Mouse (Mus musculus) MEL (cell line): Measurements from ENCODE around the gene Pde1a. TPM values are rescaled to one million over a fixed set of nuclear protein-coding genes. Genes with fewer than 3 reads are reported as not detected.

Source experiments
- DNase-seq: peaks from one replicate; pipeline ENCODE4 v3.0.0; 2011; ENCODE audit warnings: low read depth, low spot score
- H3K27ac ChIP-seq: 2 replicates; pipeline ENCODE4 v1.5.1; 2012; ENCODE audit warnings: low read depth, mild to moderate bottlenecking, control low read depth, low read length, moderate library complexity; ENCODE audit not compliant: control insufficient read depth
- H3K27me3 ChIP-seq, 2 experiments: fragments of 150-350 bp in 1 of 2; sonication (generic) in 1 of 2; 2 replicates each; pipeline ENCODE4 v1.6.1; 2012; ENCODE audit warnings: low read length in 2 of 2, mild to moderate bottlenecking in 2 of 2, improper control_type of control experiment in 1 of 2, moderate library complexity in 1 of 2; ENCODE audit not compliant: insufficient read depth in 2 of 2, control insufficient read depth in 1 of 2
- H3K36me3 ChIP-seq, 2 experiments: 2 replicates each; pipeline ENCODE4 v1.6.1; 2012 to 2014; ENCODE audit warnings: low read length in 2 of 2, improper control_type of control experiment in 1 of 2, inconsistent platforms in 1 of 2, mild to moderate bottlenecking in 1 of 2; ENCODE audit not compliant: insufficient read depth in 2 of 2, control insufficient read depth in 1 of 2
- H3K4me1 ChIP-seq, 2 experiments: fragments of 150-350 bp in 1 of 2; sonication (generic) in 1 of 2; 2 replicates each; pipeline ENCODE4 v1.6.1; 2012; ENCODE audit warnings: low read length in 2 of 2, improper control_type of control experiment in 1 of 2, mild to moderate bottlenecking in 1 of 2; ENCODE audit not compliant: insufficient read depth in 2 of 2, control insufficient read depth in 1 of 2
- H3K4me3 ChIP-seq, 2 experiments: fragments of 150-350 bp in 1 of 2; sonication (generic) in 1 of 2; 2 replicates each; pipeline ENCODE4 v1.5.1; 2012; ENCODE audit warnings: low read depth in 2 of 2, low read length in 2 of 2, mild to moderate bottlenecking in 2 of 2, moderate library complexity in 2 of 2, control low read depth in 1 of 2, improper control_type of control experiment in 1 of 2; ENCODE audit not compliant: control insufficient read depth in 1 of 2, insufficient read depth in 1 of 2
- H3K79me2 ChIP-seq: 2 replicates; pipeline ENCODE4 v1.6.1; 2012; ENCODE audit warnings: mild to moderate bottlenecking, low read length, moderate library complexity; ENCODE audit not compliant: control insufficient read depth, poor library complexity, insufficient read depth
- H3K9ac ChIP-seq: 2 replicates; pipeline ENCODE4 v1.6.1; 2012; ENCODE audit warnings: low read depth, mild to moderate bottlenecking, control low read depth, low read length, moderate library complexity; ENCODE audit not compliant: control insufficient read depth, poor library complexity, severe bottlenecking
- H3K9me3 ChIP-seq: fragments of 150-350 bp; sonication (generic); replicated peaks from 2 replicates; pipeline ENCODE4 v1.6.1; 2012; ENCODE audit warnings: mild to moderate bottlenecking, low read length, improper control_type of control experiment, moderate library complexity; ENCODE audit not compliant: insufficient read depth
- BHLHE40 ChIP-seq: IDR thresholded peaks from 2 replicates; pipeline ENCODE4 v1.6.1; 2012; ENCODE audit warnings: low read depth, mild to moderate bottlenecking, inconsistent platforms, low read length, improper control_type of control experiment, borderline replicate concordance
- CHD2 ChIP-seq: IDR thresholded peaks from 2 replicates; pipeline ENCODE4 v1.6.1; 2011; ENCODE audit warnings: low read length, improper control_type of control experiment
- CTCF ChIP-seq, 3 experiments: IDR thresholded peaks in 2 of 3; conservative IDR thresholded peaks in 1 of 3; 2 replicates each; pipeline ENCODE4 v1.5.1; 2011 to 2012; ENCODE audit warnings: low read length in 3 of 3, low read depth in 2 of 3, mild to moderate bottlenecking in 2 of 3, improper control_type of control experiment in 1 of 3, inconsistent platforms in 1 of 3, mixed read lengths in 1 of 3, moderate library complexity in 1 of 3; ENCODE audit not compliant: control insufficient read depth in 1 of 3, insufficient read depth in 1 of 3, poor library complexity in 1 of 3, severe bottlenecking in 1 of 3
- ELF1 ChIP-seq: IDR thresholded peaks from 2 replicates; pipeline ENCODE4 v1.6.1; 2014; ENCODE audit warnings: low read depth, mild to moderate bottlenecking, inconsistent platforms, low read length, improper control_type of control experiment, moderate library complexity
- HCFC1 ChIP-seq: IDR thresholded peaks from 2 replicates; pipeline ENCODE4 v1.6.1; 2012; ENCODE audit warnings: low read depth, mild to moderate bottlenecking, inconsistent platforms, low read length, improper control_type of control experiment, moderate library complexity
- KAT2A ChIP-seq: conservative IDR thresholded peaks from 2 replicates; pipeline ENCODE4 v1.6.1; 2012; ENCODE audit warnings: low read depth, low read length, improper control_type of control experiment, inconsistent platforms
- MAFK ChIP-seq: IDR thresholded peaks from 2 replicates; pipeline ENCODE4 v1.6.1; 2011; ENCODE audit warnings: low read depth, mild to moderate bottlenecking, low read length, improper control_type of control experiment, borderline replicate concordance
- NRF1 ChIP-seq: IDR thresholded peaks from 2 replicates; pipeline ENCODE4 v1.6.1; 2014; ENCODE audit warnings: low read depth, mild to moderate bottlenecking, inconsistent platforms, low read length, improper control_type of control experiment, moderate library complexity; ENCODE audit not compliant: poor library complexity, insufficient read depth, severe bottlenecking
- POLR2A ChIP-seq, 2 experiments: IDR thresholded peaks; 2 replicates each; pipeline ENCODE4 v1.6.1; 2011 to 2012; ENCODE audit warnings: low read length in 2 of 2, mild to moderate bottlenecking in 2 of 2, control low read depth in 1 of 2, improper control_type of control experiment in 1 of 2, low read depth in 1 of 2, moderate library complexity in 1 of 2; ENCODE audit not compliant: control insufficient read depth in 1 of 2, insufficient read depth in 1 of 2, poor library complexity in 1 of 2
- TCF12 ChIP-seq: IDR thresholded peaks from 2 replicates; pipeline ENCODE4 v1.6.1; 2014; ENCODE audit warnings: low read depth, mild to moderate bottlenecking, inconsistent platforms, low read length, improper control_type of control experiment, moderate library complexity
- USF1 ChIP-seq: IDR thresholded peaks from 2 replicates; pipeline ENCODE4 v1.6.1; 2014; ENCODE audit warnings: low read depth, mild to moderate bottlenecking, inconsistent platforms, low read length, improper control_type of control experiment, moderate library complexity
- ZC3H11A ChIP-seq: IDR thresholded peaks from 2 replicates; pipeline ENCODE4 v1.6.1; 2012; ENCODE audit warnings: low read depth, mild to moderate bottlenecking, inconsistent platforms, low read length, improper control_type of control experiment
- ZMIZ1 ChIP-seq: IDR thresholded peaks from 2 replicates; pipeline ENCODE4 v1.6.1; 2012; ENCODE audit warnings: low read depth, mild to moderate bottlenecking, inconsistent platforms, low read length, improper control_type of control experiment, moderate library complexity
- ZNF384 ChIP-seq: IDR thresholded peaks from 2 replicates; pipeline ENCODE4 v1.6.1; 2012; ENCODE audit warnings: low read depth, mild to moderate bottlenecking, inconsistent platforms, low read length, improper control_type of control experiment
- polyA plus RNA-seq, 2 experiments: library from polyadenylated mRNA; stranded (reverse) in 1 of 2; unstranded in 1 of 2; fragments of >175 nt in 1 of 2; fragments of >200 nt in 1 of 2; gene quantifications; 2 replicates each; pipeline versions ENCODE4 v1.2.1 to v1.2.4; 2012; ENCODE audit warnings: low replicate concordance in 2 of 2, low read depth in 1 of 2; ENCODE audit not compliant: insufficient read length in 2 of 2, insufficient read depth in 1 of 2, missing spikeins in 1 of 2
- total RNA-seq: library from RNA; depleted of rRNA; stranded (reverse); fragments of 300-350 nt; gene quantifications from 2 replicates; pipeline ENCODE4 v1.2.3, GENCODE M21; 2012

The Pde1a gene
- total and polyA plus RNA-seq, 3 experiments: not detected

DNA sequence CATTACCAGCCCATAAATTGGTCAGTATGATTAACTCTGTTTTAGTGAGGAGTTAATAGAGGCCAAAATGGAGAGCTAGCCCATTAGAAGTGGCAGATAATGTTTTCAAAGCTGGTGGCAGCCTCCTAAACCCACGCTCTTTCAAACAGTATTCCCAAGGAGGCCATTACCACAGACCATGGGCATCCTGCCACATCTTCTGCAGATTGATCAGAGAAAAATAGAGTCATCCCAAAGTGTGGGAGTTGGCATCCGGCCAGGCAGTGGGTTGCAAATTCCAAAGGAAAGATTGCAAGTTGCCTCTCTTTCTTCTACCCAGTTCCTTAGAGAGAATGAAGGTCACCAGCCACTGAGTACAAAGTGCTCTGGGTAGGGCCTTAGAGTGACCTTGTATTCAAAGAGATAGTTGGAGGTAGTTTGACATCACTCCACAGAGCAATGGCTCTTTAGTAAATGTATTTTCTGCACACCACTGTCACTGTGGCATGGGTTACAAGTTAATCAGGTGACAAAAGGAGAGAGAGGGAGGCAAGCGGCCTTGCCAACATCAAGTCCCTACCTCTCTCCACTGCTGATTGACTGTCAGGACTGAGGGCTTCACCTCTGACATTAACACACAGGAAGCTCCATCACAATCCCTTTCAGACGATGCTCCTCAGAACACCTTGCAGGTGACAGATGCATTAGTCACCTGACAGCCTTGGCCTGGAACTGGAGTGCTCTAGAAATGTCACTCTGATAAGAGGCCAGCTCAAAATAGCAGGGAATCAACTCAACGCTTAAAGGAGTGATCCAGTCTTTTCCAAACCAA is 237.3 kb downstream of the Pde1a start:
- H3K9me3 ChIP-seq: no peaks in the 10 kb centered on the region
- H3K9ac ChIP-seq: no peak overlapping the region
- TF ChIP-seq ZMIZ1: no peak
- TF ChIP-seq HCFC1: no peak
- TF ChIP-seq POLR2A (IDR thresholded peaks at IDR 0.05; ENCODE audit: control insufficient read depth in 1 of 2, insufficient read depth in 1 of 2, low read depth in 1 of 2, low read length in 2 of 2, poor library complexity in 1 of 2): no peak
- TF ChIP-seq CHD2: no peak
- TF ChIP-seq KAT2A: no peak
- TF ChIP-seq USF1: no peak
- no peak for TF ChIP-seq ZNF384
- TF ChIP-seq MAFK: no peak
- H3K4me3 ChIP-seq: no peak overlapping the region
- no peaks in the 10 kb centered on the region for H3K36me3 ChIP-seq
- no peak for DNase-seq
- no peaks in the 10 kb centered on the region for H3K79me2 ChIP-seq
- H3K27me3 ChIP-seq: no peaks in the 10 kb centered on the region; a peak in 1 of 4 replicates
- no peaks in the 10 kb centered on the region for H3K4me1 ChIP-seq
- no peak overlapping the region for H3K27ac ChIP-seq

DNA sequence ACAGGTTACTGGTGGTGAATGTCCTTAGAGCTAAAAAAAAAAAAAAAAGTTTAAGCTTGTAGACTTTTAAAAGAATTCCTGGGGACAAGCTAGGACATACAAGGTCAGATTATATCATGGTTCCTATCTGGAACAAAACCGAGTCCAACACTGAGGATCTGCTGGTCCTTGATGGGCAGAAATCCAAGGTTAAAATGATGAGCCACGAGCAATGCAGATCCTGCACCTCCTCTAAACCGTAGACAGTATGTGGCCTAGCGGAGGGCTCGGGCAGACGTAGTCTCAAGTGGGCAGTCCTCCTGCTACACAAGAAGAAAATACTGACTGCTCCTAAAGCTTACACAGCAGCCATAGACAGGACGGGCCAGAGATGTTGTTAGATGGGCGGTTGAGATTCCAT is 238.5 kb downstream of the Pde1a start:
- peaks cover 0 to 2% of the 10 kb centered on the region in 2 experiments; a peak in 1 of 4 replicates for H3K27me3 ChIP-seq
- H3K4me1 ChIP-seq: no peaks in the 10 kb centered on the region
- no peak overlapping the region for H3K27ac ChIP-seq
- no peak overlapping the region for H3K9ac ChIP-seq
- no peaks in the 10 kb centered on the region for H3K9me3 ChIP-seq
- H3K79me2 ChIP-seq: no peaks in the 10 kb centered on the region
- DNase-seq: no peak
- TF ChIP-seq ZC3H11A: no peak
- no peak for TF ChIP-seq TCF12
- no peak for TF ChIP-seq HCFC1
- TF ChIP-seq ZNF384: no peak
- TF ChIP-seq NRF1: no peak
- TF ChIP-seq ELF1: no peak
- TF ChIP-seq BHLHE40: no peak
- no peak for TF ChIP-seq CTCF (IDR thresholded peaks at IDR 0.05 in 2 of 3, conservative IDR thresholded peaks at IDR 0.05 in 1 of 3; ENCODE audit: control insufficient read depth in 1 of 3, insufficient read depth in 1 of 3, low read depth in 2 of 3, low read length in 3 of 3, poor library complexity in 1 of 3, severe bottlenecking in 1 of 3)
- no peak overlapping the region for H3K4me3 ChIP-seq
- H3K36me3 ChIP-seq: no peaks in the 10 kb centered on the region
